Mouse (Mus musculus) adrenal gland, postnatal 14 days (tissue): ENCODE data around the gene Nwd1. TPM values are rescaled to one million over a fixed set of nuclear protein-coding genes. Genes with fewer than 3 reads are reported as not detected.

Source experiments
- DNase-seq: peaks from one replicate; pipeline ENCODE4 v3.0.0; 2021; ENCODE audit warnings: mixed read lengths
- microRNA-seq, 2 experiments: library from miRNA; unstranded; fragments of <30 nt; microRNA quantifications; one replicate each; pipeline ENCODE4 v1.2.0; 2021
- total RNA-seq: library from RNA; stranded (reverse); gene quantifications from 2 replicates; pipeline ENCODE4 v1.2.3, GENCODE M21; 2021

Gene Nwd1
- total RNA-seq, 1 experiment from 2014 or later, result 0.41 TPM

DNA sequence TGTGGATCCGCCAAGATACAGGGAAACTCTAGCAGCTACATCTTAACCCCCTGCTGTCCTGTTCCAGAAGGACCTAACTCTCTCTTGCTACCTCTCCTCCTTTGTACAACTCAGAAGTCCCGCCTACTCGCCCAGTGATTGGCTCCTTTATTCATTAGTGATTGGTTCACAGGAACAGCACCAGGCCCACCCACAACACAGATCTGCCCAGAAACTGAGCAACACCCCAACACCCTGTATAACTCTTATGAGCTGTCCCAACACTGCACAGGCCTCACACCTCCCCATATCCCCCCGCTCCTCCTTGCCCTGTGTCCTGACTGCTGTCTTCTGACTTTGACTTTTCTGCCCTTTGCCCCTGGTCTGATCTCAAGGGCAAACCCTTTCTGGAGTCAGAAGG is 119.2 kb downstream of the Nwd1 start:
- DNase-seq, result peak; percentile 3

DNA sequence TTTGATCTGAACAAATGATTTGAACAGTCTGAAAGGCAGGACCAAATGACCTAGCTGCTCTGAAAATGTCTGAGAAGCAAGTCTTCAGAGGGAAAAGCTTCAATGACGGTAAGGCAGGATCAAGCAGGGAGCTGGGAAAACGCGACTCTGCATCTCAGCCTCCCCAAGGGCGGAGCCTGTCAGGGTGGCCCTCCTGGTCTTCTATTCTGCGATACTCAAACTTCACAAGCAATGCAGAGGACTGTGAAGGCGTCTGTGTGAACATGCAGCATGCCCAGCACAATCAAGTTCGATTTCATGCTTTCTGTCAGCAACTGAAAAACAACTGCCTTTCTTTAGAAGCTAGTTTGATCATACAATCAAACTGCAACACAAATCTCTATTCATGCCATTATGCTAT is 120.3 kb downstream of the Nwd1 start:
- DNase-seq, result no peak

Small RNA genes lying within 50 kb of the gene (microRNA-seq; reads per million reads assigned to microRNA genes)
- 0 reads per million in 2 experiments for gene Gm26237

Other genes with a start within 250 kb of the Nwd1 start
- gene Eps15l1, start 225.3 kb upstream of the Nwd1 start, total RNA-seq, result 49.9 and 53.9 TPM in 2 replicates
- gene Calr3, start 202.8 kb upstream of the Nwd1 start, total RNA-seq, result 3.1 and 4.5 TPM in 2 replicates
- gene 1700030K09Rik, start 202.8 kb upstream of the Nwd1 start, total RNA-seq, result 8.5 and 9.1 TPM in 2 replicates
- gene Cherp, start 171.5 kb upstream of the Nwd1 start, total RNA-seq, result 49.6 and 68.5 TPM in 2 replicates
- gene Slc35e1, start 154.1 kb upstream of the Nwd1 start, total RNA-seq, result 33.6 and 34.9 TPM in 2 replicates
- gene Med26, start 98.4 kb upstream of the Nwd1 start, total RNA-seq, result 9.5 and 10.0 TPM in 2 replicates
- 79.7 and 95.5 TPM in 2 replicates for gene Smim7, start 75.6 kb upstream of the Nwd1 start, total RNA-seq
- gene Tmem38a, start 74.7 kb upstream of the Nwd1 start, total RNA-seq, result 9.3 and 10.5 TPM in 2 replicates
- 190 and 198 TPM in 2 replicates for gene Sin3b, start 76.6 kb downstream of the Nwd1 start, total RNA-seq
- gene F2rl3, start 115.2 kb downstream of the Nwd1 start, total RNA-seq, result 3.2 and 4.4 TPM in 2 replicates